Mouse (Mus musculus): ENCODE results near the gene Bcr.

Gene Bcr

DNA sequence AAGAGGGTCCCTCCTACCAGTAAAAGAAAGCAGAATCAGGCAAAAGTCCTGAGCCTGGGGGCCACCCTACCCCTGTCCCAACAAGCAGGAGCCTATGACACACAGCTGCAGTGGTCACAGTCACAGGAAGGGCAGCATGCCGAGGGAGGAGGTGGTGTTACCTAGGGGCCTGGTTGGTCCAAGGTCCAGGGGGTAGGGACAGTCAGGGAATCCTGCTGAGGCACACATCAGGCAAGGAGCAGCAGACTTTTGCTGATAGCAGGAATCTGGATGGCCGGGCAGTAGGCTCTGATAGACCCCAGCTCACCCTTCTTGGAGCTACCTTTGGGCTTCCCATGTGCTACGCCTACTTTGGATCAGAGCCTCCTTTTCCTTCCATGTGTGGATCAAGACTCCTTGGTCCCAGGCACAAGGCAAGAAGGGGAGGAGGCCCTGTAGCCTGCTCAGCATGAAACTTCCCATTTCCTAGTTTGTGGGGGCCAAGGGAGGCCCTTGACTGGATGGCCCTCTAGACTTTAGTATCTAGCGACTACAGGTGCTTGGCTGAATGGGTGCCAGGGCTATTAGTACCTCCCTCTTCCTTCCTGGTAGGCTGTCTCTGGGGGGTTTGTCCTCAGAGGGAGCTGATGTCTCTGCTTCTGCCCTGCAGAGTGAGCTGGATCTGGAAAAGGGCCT, 70.1 kb downstream of the Bcr start:
- DNase-seq (ENCODE audit: low spot score in 2 of 2): no peak

DNA sequence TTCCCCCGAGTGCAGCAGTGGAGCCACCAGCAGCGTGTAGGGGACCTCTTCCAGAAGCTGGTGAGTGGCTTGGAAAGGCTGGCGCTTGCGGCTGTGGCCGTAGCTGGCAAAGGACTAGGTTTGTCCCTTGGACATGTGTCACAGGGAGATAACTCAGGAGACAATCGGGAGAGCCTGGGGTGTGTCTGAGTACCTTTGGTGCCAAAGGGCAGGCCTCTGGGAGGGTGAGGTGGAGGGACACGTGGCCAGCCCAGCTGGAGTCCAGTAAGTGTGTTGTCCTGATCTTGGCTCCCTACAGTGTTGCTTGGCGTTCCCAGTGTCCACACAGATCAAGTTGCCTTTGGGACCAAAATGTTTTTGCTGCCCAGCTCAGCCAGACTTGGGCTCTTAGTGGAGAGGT, 71.2 kb downstream of the Bcr start:
- no peak for DNase-seq (ENCODE audit: low spot score in 2 of 2)

DNA sequence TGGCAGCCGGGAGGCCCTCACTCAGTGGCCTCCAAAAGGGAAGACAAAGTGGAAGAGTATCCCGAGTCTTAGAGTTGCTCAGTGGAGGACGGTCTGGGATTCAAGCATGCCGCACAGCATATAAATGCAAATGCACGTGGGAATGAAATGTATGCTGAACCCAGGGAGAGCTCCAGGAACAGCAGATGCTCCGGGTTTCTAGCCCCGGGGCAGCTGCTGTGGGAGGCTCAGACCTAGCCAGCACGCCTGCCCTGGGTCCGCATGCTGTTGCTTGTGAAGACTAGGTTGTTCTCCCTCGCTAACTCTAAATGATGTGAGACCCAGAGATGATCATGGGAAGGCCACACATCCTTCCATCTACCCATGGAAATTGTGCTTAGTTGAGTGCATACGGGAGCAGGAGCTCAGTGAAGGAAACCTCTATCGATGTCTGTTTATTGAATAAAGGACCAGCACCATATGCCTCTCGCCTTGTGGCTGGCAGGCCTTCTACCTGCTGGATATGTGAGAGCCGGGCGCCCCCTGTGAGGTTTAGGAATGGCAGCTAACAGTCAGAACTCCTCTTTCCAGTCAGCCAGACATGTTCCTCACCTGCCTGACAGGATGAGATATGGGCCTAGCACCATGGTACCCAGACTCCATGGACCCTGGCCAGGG, 74.6 kb downstream of the Bcr start:
- DNase-seq (ENCODE audit: low spot score in 2 of 2): no peak

DNA sequence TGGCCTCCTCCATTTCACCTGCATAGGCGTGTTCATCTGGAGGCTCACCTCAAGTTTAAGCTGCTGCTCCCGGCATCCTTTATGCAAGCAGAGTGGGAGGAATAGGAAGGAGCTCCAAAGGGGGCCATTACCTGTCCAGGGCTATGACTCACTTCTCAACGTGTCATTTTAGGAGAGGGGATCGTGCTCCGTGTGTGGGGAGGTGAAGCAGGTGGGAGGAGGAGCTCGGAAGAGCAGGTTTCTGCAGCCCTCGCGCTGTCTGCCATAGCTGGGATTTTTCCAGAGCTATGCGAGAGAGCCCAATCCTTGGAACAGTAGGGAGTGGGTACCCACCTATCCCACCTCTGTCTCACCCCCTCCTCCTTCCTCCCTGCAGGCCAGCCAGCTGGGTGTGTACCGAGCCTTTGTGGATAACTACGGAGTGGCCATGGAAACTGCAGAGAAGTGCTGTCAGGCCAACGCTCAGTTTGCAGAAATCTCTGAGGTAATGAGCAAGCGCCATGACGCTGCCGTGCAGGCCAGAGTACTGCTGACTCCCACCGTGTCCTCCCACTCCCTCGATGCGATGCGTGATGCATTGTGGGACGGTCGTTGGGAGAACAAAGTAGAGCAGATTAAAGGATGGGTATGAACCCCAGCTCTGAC, 75.2 kb downstream of the Bcr start:
- no peak for DNase-seq (ENCODE audit: low spot score in 2 of 2)

DNA sequence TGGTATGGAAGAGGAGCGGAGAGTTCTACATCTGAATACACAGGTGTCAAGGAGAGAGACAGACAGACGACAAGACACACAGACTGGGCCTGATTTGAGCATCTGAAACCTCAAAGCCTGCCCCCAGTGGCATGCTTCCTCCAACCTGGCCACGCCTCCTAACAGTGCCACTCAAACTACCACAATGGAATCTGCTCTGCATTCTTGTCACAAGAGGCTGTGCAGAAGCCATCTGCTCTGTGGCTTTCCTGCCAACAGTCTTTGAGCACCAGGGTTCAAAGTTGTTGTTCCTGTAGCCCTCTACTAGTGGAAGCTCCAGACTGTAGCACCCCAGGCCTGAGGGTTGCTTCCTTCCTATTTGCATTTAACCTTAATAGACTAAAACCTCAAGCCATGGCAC, 76.8 kb downstream of the Bcr start:
- DNase-seq (ENCODE audit: low spot score in 2 of 2): peak in 1 of 2 experiments; percentile 72

DNA sequence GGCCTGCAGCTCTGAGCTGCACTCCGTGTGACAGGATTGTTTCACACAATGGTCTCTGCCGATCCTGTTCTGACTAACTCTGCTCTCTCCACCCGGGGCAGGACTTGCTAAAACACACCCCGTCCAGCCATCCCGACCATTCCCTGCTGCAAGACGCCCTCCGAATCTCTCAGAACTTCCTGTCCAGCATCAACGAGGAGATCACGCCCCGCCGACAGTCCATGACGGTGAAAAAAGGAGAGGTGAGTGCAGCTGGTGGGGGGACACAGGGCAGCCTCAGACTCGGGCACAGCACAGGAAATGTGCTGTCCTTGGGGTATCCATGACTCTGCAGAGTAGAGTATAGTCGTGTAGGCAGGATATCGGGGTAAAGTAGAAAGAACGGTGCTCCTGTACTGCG, 84.8 kb downstream of the Bcr start:
- no peak for DNase-seq (ENCODE audit: low spot score in 2 of 2)

DNA sequence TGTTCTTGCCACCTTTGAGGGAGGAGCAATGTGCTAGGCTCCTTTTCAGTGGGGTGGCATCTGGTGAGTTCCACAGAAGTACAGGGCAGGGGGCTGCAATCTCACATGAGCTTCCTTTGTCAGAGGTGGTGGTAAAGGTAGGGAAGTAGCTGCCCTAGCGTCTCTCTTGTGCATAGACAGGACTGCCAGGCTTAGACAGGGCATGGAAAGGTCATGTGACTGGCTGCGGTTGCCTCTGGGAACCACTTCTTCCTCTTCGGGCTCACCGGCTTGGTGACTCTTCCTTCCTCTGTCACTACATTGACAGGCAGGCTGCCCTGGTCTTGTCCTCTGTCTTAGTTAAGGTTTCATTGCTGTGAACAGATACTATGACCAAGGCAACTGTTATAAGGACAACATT, 85.6 kb downstream of the Bcr start:
- DNase-seq (ENCODE audit: low spot score in 2 of 2): peak; percentile 28 to 74

DNA sequence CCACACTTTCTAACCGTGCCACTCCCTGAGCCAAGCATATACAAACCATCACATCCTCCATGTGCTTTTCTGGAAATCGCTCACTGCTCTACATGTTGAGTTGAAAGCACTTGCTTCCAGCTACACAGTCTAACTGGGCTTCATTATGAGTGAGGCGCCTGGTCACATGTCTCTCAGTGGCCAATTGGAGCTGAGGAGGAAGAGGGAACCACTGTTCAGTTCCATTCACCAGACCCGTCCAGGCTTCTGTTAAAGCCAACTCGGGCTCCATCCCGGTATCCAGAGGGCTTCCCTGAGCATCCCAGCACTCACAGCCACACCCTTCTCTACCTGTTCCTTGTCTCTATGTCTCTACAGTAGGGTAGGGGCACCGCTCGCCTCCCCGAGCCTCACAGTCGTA, 86.2 kb downstream of the Bcr start:
- DNase-seq (ENCODE audit: low spot score in 2 of 2): no peak

DNA sequence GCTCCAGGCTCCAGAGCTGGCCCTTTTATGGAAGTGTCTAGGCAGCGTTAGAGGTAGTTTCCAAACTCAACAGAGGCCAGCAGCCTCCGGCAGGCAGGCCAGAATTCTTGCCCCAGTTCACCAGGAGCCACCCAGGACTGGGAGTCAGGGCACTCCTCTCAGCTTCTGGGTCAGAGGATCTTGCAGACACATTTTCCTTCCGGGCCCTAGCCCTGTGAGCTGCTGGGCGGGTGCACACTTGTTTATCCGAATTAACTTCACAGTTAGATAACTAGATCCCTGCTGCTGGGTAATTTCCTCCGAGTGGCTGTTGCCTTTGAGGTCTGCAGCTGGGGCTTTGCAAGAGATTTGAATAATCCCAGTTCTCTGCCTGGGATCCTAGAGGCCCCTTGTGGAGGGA, 87.9 kb downstream of the Bcr start:
- no peak for DNase-seq (ENCODE audit: low spot score in 2 of 2)

DNA sequence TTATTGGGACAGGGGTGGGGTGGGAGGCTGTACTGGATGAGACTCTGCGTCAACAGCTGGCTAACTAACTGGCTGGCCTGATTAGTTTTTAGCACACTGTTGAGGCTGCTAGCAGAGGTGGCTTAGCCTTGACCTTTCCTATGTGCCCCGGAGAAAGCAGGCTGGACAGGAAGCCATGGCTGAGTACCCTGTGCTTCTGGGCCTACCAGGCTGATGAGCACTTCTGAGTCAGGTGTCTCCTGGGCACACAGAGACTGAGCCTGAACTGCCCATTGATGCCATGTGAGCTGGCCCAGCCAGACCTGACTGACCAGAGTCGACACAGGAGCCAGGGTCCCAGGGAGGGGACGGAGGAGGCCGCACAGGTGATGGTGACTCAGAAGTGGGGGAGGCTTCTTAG, 90.0 kb downstream of the Bcr start:
- DNase-seq (ENCODE audit: low spot score in 2 of 2): no peak

DNA sequence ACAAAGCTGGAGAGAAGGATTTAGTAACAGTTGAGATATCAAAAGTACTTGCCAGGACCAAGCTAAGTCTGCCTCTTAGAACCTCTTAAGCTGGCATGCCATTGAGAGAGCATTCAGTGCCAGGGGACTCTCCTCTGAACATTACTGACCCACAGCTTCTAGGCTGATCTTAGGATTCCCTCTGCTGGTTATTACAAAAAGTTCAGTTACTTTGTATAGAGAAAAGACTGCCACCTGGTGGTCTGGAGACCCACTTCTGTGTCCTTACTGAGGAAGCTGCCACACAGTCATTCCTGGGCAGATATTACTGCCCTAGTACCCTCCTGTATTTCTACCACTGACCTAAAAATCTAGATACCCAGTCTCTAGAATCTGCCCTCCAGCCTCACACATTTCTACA, 90.9 kb downstream of the Bcr start:
- DNase-seq (ENCODE audit: low spot score in 2 of 2): peak; percentile 36 to 66

DNA sequence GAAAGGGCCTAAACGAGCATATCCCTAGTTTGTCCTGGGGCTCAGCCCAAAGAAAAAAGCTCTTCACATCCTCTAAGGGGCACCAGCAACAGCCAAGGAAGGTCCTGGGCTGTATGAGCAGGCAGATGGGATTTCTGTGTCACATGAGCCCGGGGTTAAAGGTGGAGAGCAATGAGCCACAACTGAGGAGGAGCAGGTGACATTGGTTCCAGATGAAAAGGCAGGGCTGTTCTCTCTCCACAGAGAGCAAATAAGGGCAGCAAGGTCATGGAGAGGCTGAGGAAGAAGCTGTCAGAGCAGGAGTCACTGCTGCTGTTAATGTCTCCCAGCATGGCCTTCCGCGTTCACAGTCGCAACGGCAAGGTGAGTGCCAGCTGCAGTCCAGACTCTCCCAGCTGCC, 96.4 kb downstream of the Bcr start:
- DNase-seq (ENCODE audit: low spot score in 2 of 2): no peak

DNA sequence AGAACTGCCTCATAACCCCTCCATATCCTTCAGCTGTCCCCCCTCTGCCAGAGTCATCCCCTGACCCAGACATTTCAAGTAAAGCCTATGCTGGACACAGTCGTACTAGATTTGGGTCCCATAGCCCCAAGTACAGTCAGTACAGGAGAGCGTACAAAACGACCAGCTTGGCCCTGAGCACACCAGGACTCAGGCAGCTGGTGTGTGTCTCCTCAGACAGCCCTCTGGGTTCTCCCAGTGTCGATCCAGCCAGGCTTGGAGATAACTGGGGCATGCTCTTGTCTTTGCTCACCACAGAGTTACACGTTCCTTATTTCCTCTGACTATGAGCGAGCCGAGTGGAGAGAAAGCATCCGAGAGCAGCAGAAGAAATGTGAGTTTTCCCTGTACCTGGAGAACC, 97.3 kb downstream of the Bcr start:
- no peak for DNase-seq (ENCODE audit: low spot score in 2 of 2)

DNA sequence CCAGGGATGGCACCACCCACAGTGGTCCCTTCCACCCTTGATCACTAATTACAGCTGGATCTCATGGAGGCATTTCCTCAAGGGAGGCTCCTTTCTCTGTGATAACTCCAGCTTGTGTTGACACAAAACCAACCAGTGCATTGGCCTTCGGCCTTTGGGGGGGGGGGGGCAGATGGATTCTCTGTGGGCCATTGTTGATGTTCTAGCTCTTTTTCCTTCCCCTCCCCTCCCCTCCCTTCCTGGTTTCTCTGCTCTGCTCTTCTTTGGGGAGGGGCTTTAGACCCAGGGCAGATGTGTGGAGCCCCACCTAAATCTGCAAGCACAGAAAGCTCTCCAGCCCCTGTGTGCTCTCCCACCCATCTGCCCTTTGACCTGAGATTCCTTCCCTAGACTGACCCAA, 98.0 kb downstream of the Bcr start:
- DNase-seq (ENCODE audit: low spot score in 2 of 2): no peak

DNA sequence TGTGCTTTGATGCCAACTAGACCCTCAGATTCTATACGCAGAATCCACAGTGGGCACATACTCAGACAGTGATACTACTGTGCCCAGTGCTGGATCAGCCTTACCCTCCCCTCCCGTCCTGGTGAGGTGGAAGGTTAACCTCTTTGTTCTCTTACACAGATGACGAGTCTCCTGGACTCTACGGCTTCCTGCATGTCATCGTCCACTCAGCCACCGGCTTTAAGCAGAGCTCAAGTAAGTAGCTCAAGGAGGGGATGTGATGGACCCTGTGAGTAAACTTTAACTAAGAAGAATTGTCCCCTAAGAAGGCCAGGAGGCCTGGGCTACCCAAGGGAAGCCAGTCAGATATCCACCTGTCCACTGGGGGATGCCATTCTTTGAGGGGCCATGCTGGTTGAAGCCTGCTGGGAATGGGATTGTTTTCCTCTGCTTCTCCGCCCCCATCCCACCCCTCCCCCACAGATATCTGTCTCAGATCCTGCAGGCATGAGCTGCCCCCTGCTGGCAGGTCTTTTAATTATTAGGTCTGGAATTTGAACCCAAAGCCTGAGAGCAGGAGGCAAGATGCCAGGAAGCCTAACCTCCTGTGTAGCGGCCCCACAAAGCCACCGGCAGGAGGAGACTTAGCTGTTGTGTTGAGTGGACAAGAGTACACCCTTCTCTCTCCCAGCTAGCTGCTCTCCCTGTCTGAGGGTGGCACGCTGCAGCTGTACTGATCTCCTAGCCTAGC, 99.9 kb downstream of the Bcr start:
- DNase-seq (ENCODE audit: low spot score in 2 of 2): no peak

DNA sequence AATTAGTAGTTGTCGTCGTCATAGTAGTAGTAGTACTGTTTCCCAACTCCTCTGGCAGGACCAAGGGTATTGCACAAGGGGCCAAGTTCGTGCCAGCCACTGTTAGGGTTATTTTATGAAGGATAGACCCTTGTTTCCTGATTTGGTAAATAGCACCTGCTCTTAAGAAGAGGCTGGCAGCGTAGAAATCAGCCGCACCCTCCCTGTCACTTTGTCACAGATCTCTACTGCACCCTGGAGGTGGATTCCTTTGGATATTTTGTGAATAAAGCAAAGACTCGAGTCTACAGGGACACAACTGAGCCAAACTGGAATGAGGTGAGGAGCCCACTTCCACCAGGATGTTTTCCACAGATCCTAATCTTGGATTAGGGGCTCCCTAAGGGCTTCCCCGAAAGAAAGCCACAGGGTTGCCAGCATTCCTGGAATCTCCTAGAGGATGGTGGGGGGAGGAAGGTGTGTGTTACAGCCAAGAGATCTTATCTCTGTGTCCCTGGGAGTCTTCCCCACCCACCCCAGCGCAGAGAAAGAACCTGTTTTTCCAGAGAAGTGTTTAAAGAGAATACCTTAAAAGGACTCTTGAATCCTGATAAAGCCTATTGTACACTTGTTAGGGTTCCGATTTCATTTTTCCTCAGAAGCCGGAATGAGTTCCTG, 105.6 kb downstream of the Bcr start:
- no peak for DNase-seq (ENCODE audit: low spot score in 2 of 2)

DNA sequence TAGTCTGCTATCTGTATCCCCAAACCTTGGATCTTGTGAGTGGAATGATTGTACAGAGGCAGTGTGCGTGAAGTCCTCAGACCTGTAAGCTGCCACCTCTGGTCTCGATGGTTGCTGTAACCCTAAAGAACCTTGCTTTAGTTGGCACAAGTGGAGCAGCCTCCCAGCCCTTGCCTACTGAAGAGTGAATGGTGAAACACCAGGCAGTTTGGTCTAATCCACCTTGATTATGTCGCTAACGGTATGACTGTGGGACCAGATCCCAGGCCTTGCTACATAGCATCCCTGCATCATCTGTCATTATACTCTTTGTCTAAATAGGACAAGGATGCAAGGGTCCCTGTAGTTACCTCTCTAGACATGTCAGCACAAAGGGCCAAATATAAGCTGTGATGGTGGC, 106.2 kb downstream of the Bcr start:
- no peak for DNase-seq (ENCODE audit: low spot score in 2 of 2)

DNA sequence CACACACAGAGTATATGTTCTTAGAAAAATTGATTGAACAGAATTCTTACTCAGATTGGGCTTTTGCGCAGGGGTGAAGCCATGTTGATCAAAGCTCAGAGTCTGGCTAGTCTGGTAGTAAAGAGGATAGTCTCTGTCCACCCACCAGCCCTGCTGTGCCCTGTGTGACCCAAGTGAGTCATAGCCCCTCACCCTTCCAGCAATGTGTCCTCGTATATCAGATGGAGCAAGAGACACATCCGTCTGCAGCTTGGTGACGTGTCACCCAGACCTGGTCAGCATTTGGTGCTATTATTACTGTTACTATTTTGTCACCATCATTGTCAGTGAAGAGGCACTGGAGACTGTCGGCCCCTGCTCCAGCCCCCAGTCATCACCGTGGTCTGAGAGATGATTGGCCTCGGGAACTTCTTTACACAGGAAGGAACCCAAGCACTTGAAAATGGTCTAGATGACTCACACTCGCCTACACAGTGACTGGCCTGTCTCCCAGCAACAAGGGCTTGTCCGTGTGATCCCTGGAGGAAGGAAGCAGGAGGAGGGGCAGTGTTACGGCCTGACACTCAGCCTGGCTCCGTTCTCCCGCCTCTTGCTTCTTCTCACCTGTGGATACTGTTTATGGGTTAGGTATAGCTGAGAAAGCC, 109.9 kb downstream of the Bcr start:
- DNase-seq (ENCODE audit: low spot score in 2 of 2): no peak

DNA sequence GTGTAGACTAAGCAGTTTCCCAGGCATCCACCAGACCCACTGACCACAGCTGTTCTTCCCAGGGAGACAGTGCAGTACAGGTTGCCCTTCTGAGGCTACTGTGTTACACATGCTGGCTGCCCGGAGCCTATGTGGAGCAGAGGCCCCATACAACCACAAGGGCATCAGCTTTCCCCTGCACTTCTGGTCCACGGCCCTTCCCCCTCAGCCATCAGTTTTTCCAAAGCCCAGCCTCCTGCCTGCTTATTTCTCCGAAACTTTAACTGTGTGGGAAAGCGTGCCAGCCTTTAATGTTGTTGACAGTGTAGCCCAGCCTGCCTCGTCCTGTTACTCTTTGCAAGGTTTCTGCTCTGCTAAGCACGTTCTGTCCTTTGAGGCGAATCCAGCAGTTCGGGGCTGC, 112.7 kb downstream of the Bcr start:
- no peak for DNase-seq (ENCODE audit: low spot score in 2 of 2)

DNA sequence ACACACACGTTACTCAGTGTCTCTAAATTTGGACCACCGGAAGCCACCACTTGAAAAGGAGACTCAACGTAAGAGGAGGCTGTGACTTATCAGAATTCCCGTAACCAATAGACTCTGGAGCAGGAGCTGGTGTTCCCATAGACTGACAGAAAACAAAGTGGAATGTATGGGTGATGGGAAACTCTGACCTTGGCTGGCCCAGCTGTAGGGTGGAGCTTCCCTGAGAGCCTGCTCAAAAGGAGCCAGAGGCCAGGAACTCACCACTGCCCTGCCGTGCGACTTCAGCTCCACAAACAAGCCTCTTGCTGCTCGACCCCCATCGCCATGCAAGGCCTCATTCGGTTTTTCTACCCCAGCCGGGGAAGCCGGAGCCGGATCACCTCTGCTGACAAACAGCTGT, 113.3 kb downstream of the Bcr start:
- no peak for DNase-seq (ENCODE audit: low spot score in 2 of 2)

DNA sequence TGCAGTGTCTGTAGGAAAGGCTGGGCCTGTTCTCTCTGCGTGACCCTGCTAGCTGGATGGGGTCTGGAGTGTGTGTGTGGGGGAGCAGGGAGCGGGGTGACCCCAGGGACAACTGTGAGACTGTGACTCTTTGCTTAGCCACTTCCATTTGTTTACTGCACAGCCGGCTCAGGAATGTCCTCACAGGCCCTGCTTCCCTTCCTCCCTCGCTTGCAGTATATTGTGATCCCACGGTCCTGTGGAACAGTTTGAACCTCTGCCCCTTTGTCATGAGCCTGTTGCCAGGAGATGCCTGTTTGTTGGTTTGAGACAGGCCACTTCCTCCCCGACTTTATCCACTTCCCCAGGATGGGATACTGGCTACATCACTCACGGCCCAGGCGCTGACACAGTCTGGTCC, 116.1 kb downstream of the Bcr start:
- DNase-seq (ENCODE audit: low spot score in 2 of 2): no peak

DNA sequence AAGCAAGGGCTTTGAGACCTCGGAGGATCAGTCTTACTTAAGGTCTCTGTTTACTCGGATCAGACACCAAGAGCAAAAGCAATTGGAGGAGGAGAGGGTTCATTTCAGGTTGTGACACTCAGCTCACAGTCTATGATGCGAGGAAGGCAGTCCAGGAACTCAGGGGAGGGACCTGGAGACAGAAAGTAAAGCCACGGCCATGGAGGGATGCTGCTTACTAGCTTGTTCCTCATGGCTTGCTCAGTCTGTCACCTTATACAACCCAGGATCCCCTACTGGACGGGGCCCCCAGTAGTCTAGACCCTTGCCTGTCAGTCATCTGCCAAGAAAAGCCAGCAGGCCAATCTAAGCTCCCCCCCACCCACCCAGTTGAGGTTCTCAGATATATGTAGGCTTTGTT, 118.5 kb downstream of the Bcr start:
- DNase-seq (ENCODE audit: low spot score in 2 of 2): no peak

Measured in spleen, postnatal 10 days (tissue).